Mouse (Mus musculus): ENCODE results near the gene Pcdh9.

GRCm38 (mm10) chr14:93684641-93685040, 205.8 kb downstream of the Pcdh9 start:
- no peak for TF ChIP-seq CTCF (IDR thresholded peaks at IDR 0.05; ENCODE audit: borderline replicate concordance, insufficient read depth, low read depth, low read length)
- no peak for TF ChIP-seq POLR2A (IDR thresholded peaks at IDR 0.05; ENCODE audit: borderline replicate concordance, insufficient read depth, low read length)

Data from cerebellum, adult 2 months (tissue).